Mouse (Mus musculus) layer of hippocampus, adult 2 months (tissue): ENCODE data around the gene Gm20909. TPM values are rescaled to one million over a fixed set of nuclear protein-coding genes. Genes with fewer than 3 reads are reported as not detected.
"Not testable (repeated sequence)": the region's sequence is repeated elsewhere in the genome, so short reads cannot be mapped to it uniquely, and the experiment has no call there.

ENCODE experiments used
- DNase-seq, 2 experiments: peaks; one replicate each; pipeline ENCODE4 v3.0.0; 2022; ENCODE audit warnings: low spot score in 2 of 2
- H3K27ac ChIP-seq: fragments of 200-600 bp; 2 replicates; pipeline ENCODE4 v1.8.1; 2022
- H3K4me3 ChIP-seq: fragments of 200-600 bp; 2 replicates; pipeline ENCODE4 v1.8.1; 2022; ENCODE audit warnings: mild to moderate bottlenecking
- long read RNA-seq, 2 experiments: library from polyadenylated mRNA; stranded (forward); transcript quantifications; one replicate each; pipeline ENCODE4 v2.0.0; 2021; ENCODE audit warnings: borderline mapping rate in 2 of 2
- total RNA-seq, 2 experiments: library from RNA; stranded (reverse); gene quantifications; 2 replicates each; pipeline ENCODE4 v1.2.3; 2021

The Gm20909 gene
- total RNA-seq, result not detected
- long read RNA-seq, experiment 1, result 0 reads
- long read RNA-seq, experiment 2, result 0 reads

- not testable (repeated sequence) for H3K4me3 ChIP-seq, H3K27ac ChIP-seq
Observed at GRCm38 (mm10) chrY:21164270-21164669, at the start of gene Gm20909. Gm20909 (plus strand) TSS chrY:21164570.

More at GRCm38 (mm10) chrY:21164270-21164669, at the start of gene Gm20909:
- DNase-seq, result not testable (repeated sequence)

Other genes with a start within 250 kb of the Gm20909 start
- not detected for gene Gm29866, start 170.9 kb upstream of the Gm20909 start, total RNA-seq
- not detected for gene Gm20865, start 77.0 kb downstream of the Gm20909 start, total RNA-seq